Mouse (Mus musculus): Measurements from ENCODE around the gene Ccdc77.

Ccdc77 gene

GRCm38 (mm10) chr6:120309787-120310186 is 54.4 kb downstream of the Ccdc77 start:
- no peak for DNase-seq (ENCODE audit: low read depth, low spot score)

- no peak for DNase-seq (ENCODE audit: low read depth, low spot score)
These were observed 54.8 kb downstream of the Ccdc77 start for GRCm38 (mm10) chr6:120309338-120309737.

GRCm38 (mm10) chr6:120306859-120307594 is 57.1 kb downstream of the Ccdc77 start:
- peak; percentile 92 for DNase-seq (ENCODE audit: low read depth, low spot score)

GRCm38 (mm10) chr6:120302755-120303316 is 61.3 kb downstream of the Ccdc77 start:
- peak; percentile 57 for DNase-seq (ENCODE audit: low read depth, low spot score)

- peak; percentile 87 for DNase-seq (ENCODE audit: low read depth, low spot score)
These were observed 63.0 kb downstream of the Ccdc77 start for GRCm38 (mm10) chr6:120301137-120301536.

- peak; percentile 53 for DNase-seq (ENCODE audit: low read depth, low spot score)
These were observed 67.6 kb downstream of the Ccdc77 start for GRCm38 (mm10) chr6:120296589-120296988.

GRCm38 (mm10) chr6:120294785-120295133 is 69.4 kb downstream of the Ccdc77 start:
- DNase-seq (ENCODE audit: low read depth, low spot score): peak; percentile 94

- peak; percentile 76 for DNase-seq (ENCODE audit: low read depth, low spot score)
These were observed 70.0 kb downstream of the Ccdc77 start, which contains the start of the genes D330020A13Rik and B4galnt3 for GRCm38 (mm10) chr6:120294056-120294784. D330020A13Rik (plus strand) TSS chr6:120294364. B4galnt3 (minus strand) TSS chr6:120294559.

GRCm38 (mm10) chr6:120291396-120292009 is 72.7 kb downstream of the Ccdc77 start:
- peak; percentile 93 for DNase-seq (ENCODE audit: low read depth, low spot score)

GRCm38 (mm10) chr6:120289430-120289829 is 74.7 kb downstream of the Ccdc77 start:
- peak; percentile 88 for DNase-seq (ENCODE audit: low read depth, low spot score)

- peak; percentile 70 for DNase-seq (ENCODE audit: low read depth, low spot score)
These were observed 75.6 kb downstream of the Ccdc77 start for GRCm38 (mm10) chr6:120288541-120288940.

GRCm38 (mm10) chr6:120287279-120287678 is 76.9 kb downstream of the Ccdc77 start:
- DNase-seq (ENCODE audit: low read depth, low spot score): peak; percentile 38

- DNase-seq (ENCODE audit: low read depth, low spot score): no peak
These were observed 87.2 kb downstream of the Ccdc77 start for GRCm38 (mm10) chr6:120276874-120277449.

- no peak for DNase-seq (ENCODE audit: low read depth, low spot score)
These were observed 88.9 kb downstream of the Ccdc77 start for GRCm38 (mm10) chr6:120275301-120275700.

- DNase-seq (ENCODE audit: low read depth, low spot score): peak; percentile 85
These were observed 89.3 kb downstream of the Ccdc77 start for GRCm38 (mm10) chr6:120274887-120275286.

Measured in R1 (cell line).